Mouse (Mus musculus) intestine, embryonic 14.5 days (tissue): ENCODE measurements at regions not wholly inside any gene's neighbourhood (a gene's known extent, or its start where the extent isn't known, plus 50 kb on each side); places are given as distances from the start of the nearest gene placed in this dataset.

Experiments
- ATAC-seq: fragments of 200-750 bp; cut with Nextera tagmentation; replicated peaks from 2 replicates; pipeline ENCODE4 v1.8.0; 2017; ENCODE audit warnings: low read depth, moderate number of reproducible peaks, moderate TSS enrichment, moderate library complexity; ENCODE audit not compliant: low FRiP score, low TSS enrichment
- DNase-seq: peaks from one replicate; pipeline ENCODE4 v3.0.0-alpha.2; 2018; ENCODE audit warnings: low spot score
- H3K27ac ChIP-seq: fragments of 300-500 bp; sonication (generic); 2 replicates; pipeline ENCODE4 v1.5.1; 2014; ENCODE audit warnings: low read depth, mild to moderate bottlenecking, control low read depth
- H3K27me3 ChIP-seq: fragments of 300-500 bp; sonication (generic); replicated peaks from 2 replicates; pipeline ENCODE4 v1.6.1; 2014; ENCODE audit warnings: low read length, control low read depth; ENCODE audit not compliant: control insufficient read depth, insufficient read depth
- H3K36me3 ChIP-seq: fragments of 300-500 bp; sonication (generic); 2 replicates; pipeline ENCODE4 v1.6.1; 2014; ENCODE audit warnings: low read length, control low read depth; ENCODE audit not compliant: control insufficient read depth, insufficient read depth
- H3K4me1 ChIP-seq: fragments of 300-500 bp; sonication (generic); replicated peaks from 2 replicates; pipeline ENCODE4 v1.6.1; 2014; ENCODE audit warnings: low read length, control low read depth, mixed read lengths; ENCODE audit not compliant: control insufficient read depth, insufficient read depth
- H3K4me2 ChIP-seq: fragments of 300-500 bp; sonication (generic); 2 replicates; pipeline ENCODE4 v1.6.1; 2014; ENCODE audit warnings: low read length
- H3K4me3 ChIP-seq: fragments of 300-500 bp; sonication (generic); 2 replicates; pipeline ENCODE4 v1.5.1; 2014; ENCODE audit warnings: low read depth, low read length, control low read depth, mixed read lengths
- H3K9ac ChIP-seq: fragments of 300-500 bp; sonication (generic); 2 replicates; pipeline ENCODE4 v1.6.1; 2014; ENCODE audit warnings: mild to moderate bottlenecking, low read length
- H3K9me3 ChIP-seq: fragments of 300-500 bp; sonication (generic); 2 replicates; pipeline ENCODE4 v1.6.1; 2016; ENCODE audit warnings: low read length, control low read depth; ENCODE audit not compliant: control insufficient read depth
- WGBS: fragments of 180-500 bp; shearing (Covaris S2); extraction: QIAGEN DNeasy Blood & Tissue Kit; methylation state at CpG from one replicate; pipeline ENCODE4 v1.1.7; 2014; 5-methylcytosine and 5-hydroxymethylcytosine counted together

DNA sequence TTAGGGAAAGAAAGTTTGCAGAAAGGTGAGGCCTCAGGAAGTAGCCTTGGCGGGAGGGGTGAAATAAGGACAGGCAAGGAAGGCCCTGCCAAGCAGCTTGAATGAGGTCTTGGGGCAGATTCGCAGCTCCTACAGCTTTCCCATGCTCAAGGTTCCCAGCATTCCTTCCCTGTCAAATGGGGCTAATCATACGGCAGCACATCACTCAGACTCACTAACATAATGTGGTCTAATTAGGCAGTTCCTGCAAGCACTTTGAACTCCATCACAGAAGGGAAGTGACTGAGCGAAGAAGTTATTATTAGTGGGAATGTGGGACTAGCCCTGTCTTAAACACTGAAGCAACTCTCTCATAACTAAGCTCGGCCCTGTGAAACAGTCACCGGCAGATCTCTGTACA is 87.1 kb upstream of the Gm10260 start:
- Histone ChIP-seq H3K27me3 (no peaks in the 10 kb centered on the region), H3K4me2 (no peak overlapping the region), H3K4me1 (peaks cover 4% of the 10 kb centered on the region; the same call in 1 of the 2 replicates), H3K9ac (no peak overlapping the region), H3K27ac (no peak overlapping the region), H3K36me3 (no peaks in the 10 kb centered on the region), H3K4me3 (no peak overlapping the region), H3K9me3 (no peaks in the 10 kb centered on the region)
- ATAC-seq: no peak
- 95% methylated on average over 6 of the region's 6 CpGs for WGBS
- DNase-seq: no peak

GRCm38 (mm10) chr13:97845148-97845547 is 84.7 kb upstream of the Gm10260 start:
- 89% methylated on average over 5 of the region's 5 CpGs for WGBS
- ATAC-seq (no peak), DNase-seq (no peak)
- Histone ChIP-seq H3K27ac (no peak overlapping the region), H3K4me1 (peaks cover 5% of the 10 kb centered on the region; the same call in 1 of the 2 replicates), H3K36me3 (no peaks in the 10 kb centered on the region), H3K27me3 (no peaks in the 10 kb centered on the region), H3K4me2 (no peak overlapping the region), H3K9me3 (no peaks in the 10 kb centered on the region), H3K9ac (no peak overlapping the region), H3K4me3 (no peak overlapping the region)

DNA sequence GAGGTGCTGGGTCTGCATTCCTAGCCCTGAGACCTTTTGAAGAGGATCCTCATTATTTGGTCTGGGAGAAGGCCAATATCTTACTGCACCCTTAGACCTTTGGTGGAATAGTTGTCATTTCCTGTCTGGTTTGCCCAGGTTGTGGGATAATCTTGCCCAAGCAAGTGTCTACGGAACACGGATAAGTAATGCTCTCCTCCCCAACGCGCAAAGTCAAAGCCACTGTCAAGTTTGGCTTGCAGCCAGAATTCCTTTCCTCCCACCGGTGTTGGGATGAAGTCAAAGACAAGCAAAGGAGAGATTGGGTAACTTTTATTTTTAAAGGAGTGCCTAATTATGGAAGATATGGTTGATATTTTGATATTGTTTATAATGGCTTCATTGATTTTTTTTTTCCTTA is 82.4 kb upstream of the Gm10260 start:
- DNase-seq: no peak
- Histone ChIP-seq H3K27me3 (no peaks in the 10 kb centered on the region), H3K4me3 (no peak overlapping the region), H3K27ac (no peak overlapping the region), H3K36me3 (no peaks in the 10 kb centered on the region), H3K9me3 (no peaks in the 10 kb centered on the region), H3K9ac (no peak overlapping the region), H3K4me2 (no peak overlapping the region), H3K4me1 (peaks cover 9% of the 10 kb centered on the region)
- WGBS: 47% methylated on average over 5 of the region's 5 CpGs
- ATAC-seq: no peak

DNA sequence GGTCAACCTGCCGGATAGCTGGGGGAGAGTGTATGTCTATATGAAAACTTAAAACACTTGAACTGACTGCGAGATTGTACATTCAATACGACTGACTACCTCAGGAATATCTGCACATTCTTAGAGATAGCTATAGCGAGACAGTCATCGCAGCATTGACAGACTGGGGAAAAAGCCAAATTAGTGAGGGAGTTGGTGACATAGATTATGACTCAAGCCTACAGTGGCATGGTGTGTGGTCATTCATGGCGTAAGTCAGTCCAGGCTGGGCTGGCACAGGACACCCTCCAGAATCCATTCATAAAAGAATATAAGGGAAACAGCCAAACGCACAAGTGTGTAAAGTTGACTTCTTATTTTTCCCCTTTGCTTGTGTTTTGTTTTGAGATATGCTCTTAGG is 81.1 kb upstream of the Gm10260 start:
- no peaks in the 10 kb centered on the region for H3K9me3 ChIP-seq
- H3K36me3 ChIP-seq: no peaks in the 10 kb centered on the region
- H3K4me2 ChIP-seq: no peak overlapping the region
- H3K4me3 ChIP-seq: no peak overlapping the region
- H3K27me3 ChIP-seq: no peaks in the 10 kb centered on the region
- H3K27ac ChIP-seq: no peak overlapping the region
- peaks cover 14% of the 10 kb centered on the region for H3K4me1 ChIP-seq
- no peak overlapping the region for H3K9ac ChIP-seq
- DNase-seq (no peak), ATAC-seq (no peak)
- WGBS: 90% methylated on average over 7 of the region's 7 CpGs

DNA sequence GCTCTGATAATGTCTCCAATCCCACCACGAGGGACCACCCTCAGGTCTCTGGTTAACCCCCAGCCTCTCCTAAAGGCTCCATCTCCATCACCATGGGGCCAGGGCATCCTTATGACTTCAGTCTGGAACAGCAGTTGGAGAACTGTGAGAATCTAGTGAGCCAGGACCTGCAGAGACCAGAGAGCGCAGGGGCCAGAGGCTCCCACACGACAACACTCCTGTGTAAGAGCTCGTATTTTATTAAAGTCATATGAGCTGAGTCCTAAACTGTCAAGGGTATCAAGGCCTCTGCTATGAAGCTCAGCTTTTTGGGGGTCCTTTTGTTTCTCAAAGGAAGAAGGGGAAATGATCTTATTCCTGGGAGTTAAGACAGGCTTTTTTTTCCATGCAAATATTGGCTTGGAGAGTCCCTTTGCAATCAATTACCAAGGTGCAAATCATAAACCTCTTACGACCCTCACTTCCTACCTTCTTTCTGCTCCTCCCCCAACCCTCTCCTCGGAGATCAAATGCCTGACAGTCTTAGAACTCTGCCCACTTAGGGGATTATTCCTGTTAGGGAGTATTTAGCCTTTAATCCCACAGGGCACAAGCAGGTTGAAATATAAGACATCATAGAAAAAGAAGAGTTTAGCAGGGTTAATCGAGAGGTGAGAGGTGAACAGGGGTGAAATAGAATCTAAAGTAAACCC is 79.3 kb upstream of the Gm10260 start:
- peaks cover 14% of the 10 kb centered on the region for H3K4me1 ChIP-seq
- H3K9me3 ChIP-seq: no peaks in the 10 kb centered on the region
- no peak overlapping the region for H3K27ac ChIP-seq
- H3K9ac ChIP-seq: no peak overlapping the region
- H3K27me3 ChIP-seq: no peaks in the 10 kb centered on the region
- DNase-seq (no peak), ATAC-seq (no peak)
- no peak overlapping the region for H3K4me3 ChIP-seq
- WGBS: 41% methylated on average over 7 of the region's 7 CpGs
- no peak overlapping the region for H3K4me2 ChIP-seq
- no peaks in the 10 kb centered on the region for H3K36me3 ChIP-seq

GRCm38 (mm10) chr13:97837443-97838000 is 77.1 kb upstream of the Gm10260 start:
- WGBS: 48% methylated on average over 7 of the region's 7 CpGs
- H3K4me3 ChIP-seq: no peak overlapping the region
- peak; percentile 61 for DNase-seq
- no peak for ATAC-seq
- H3K36me3 ChIP-seq: no peaks in the 10 kb centered on the region
- H3K4me2 ChIP-seq: no peak overlapping the region
- no peak overlapping the region for H3K27ac ChIP-seq
- H3K4me1 ChIP-seq: peaks cover 12% of the 10 kb centered on the region
- H3K9ac ChIP-seq: no peak overlapping the region
- no peaks in the 10 kb centered on the region for H3K9me3 ChIP-seq
- H3K27me3 ChIP-seq: no peaks in the 10 kb centered on the region

DNA sequence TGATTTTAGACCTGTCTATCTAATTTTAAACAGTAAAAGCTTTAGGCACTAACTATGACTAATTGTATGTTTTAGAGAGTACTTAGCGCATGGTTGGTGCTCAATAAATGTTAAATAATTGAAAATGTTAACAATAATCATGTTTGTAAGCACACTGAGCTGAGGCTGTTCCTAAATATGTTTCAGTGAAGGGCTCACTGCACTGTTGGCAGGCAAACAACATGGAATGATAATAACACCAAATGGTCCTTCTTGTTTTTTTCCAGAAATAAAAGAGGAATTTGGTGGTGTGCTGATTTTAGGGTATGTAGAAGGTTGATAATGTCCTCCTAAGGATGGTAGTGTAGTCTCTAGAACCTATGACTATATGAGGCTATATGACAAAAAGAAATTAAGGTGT is 72.0 kb upstream of the Gm10260 start:
- DNase-seq (no peak), ATAC-seq (no peak)
- Histone ChIP-seq H3K9me3 (no peaks in the 10 kb centered on the region), H3K4me3 (no peak overlapping the region), H3K9ac (no peak overlapping the region), H3K27me3 (no peaks in the 10 kb centered on the region), H3K4me2 (no peak overlapping the region), H3K4me1 (peaks cover 5% of the 10 kb centered on the region; the same call in 1 of the 2 replicates), H3K36me3 (no peaks in the 10 kb centered on the region), H3K27ac (no peak overlapping the region)
- 74% methylated on average over 1 of the region's 1 CpGs for WGBS

GRCm38 (mm10) chr13:97831839-97832238 is 71.4 kb upstream of the Gm10260 start:
- H3K4me3 ChIP-seq: no peak overlapping the region
- no peaks in the 10 kb centered on the region for H3K27me3 ChIP-seq
- WGBS: 81% methylated on average over 5 of the region's 5 CpGs
- DNase-seq: no peak
- no peak overlapping the region for H3K4me2 ChIP-seq
- no peak overlapping the region for H3K27ac ChIP-seq
- no peaks in the 10 kb centered on the region for H3K9me3 ChIP-seq
- no peaks in the 10 kb centered on the region for H3K36me3 ChIP-seq
- no peak overlapping the region for H3K9ac ChIP-seq
- 0 out of 2 replicates have a peak, but pooled peaks cover 3% of the 10 kb centered on the region for H3K4me1 ChIP-seq
- no peak for ATAC-seq

DNA sequence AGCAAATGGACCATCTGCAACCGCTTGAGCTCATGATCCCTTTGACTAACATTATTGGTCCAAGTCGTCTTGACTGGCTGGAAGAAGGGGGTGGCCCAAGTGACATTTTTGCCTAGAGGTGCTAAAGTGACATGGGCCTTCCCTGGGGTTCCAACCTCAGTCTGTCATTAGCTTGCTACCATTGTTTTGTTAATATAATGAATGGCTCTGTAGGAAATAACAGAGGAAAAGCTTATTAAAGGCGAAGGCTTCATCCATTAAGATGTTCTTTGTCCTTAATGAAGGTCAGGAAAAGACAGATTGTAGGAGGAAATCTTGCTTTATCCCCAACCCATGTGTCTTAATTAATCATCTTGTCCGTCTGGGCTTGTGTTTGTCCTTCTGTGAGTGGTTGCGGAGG is 69.1 kb upstream of the Gm10260 start:
- no peak overlapping the region for H3K27ac ChIP-seq
- no peak overlapping the region for H3K9ac ChIP-seq
- H3K9me3 ChIP-seq: no peaks in the 10 kb centered on the region
- WGBS: 58% methylated on average over 5 of the region's 5 CpGs
- H3K4me2 ChIP-seq: no peak overlapping the region
- H3K27me3 ChIP-seq: no peaks in the 10 kb centered on the region
- no peaks in the 10 kb centered on the region for H3K36me3 ChIP-seq
- DNase-seq (no peak), ATAC-seq (no peak)
- H3K4me3 ChIP-seq: no peak overlapping the region
- peaks cover 17% of the 10 kb centered on the region for H3K4me1 ChIP-seq
